Mouse (Mus musculus): ENCODE results near the gene Uts2.
A peak's percentile ranks its signal among the peaks of the same experiment; 100 is the strongest.
"Not testable (repeated sequence)": the region's sequence is repeated elsewhere in the genome, so short reads cannot be mapped to it uniquely, and the experiment has no call there.

The Uts2 gene

GRCm38 (mm10) chr4:151015946-151016345 lies 19.0 kb downstream of the Uts2 start:
- no peak for DNase-seq (ENCODE audit: low read depth, low spot score)

DNA sequence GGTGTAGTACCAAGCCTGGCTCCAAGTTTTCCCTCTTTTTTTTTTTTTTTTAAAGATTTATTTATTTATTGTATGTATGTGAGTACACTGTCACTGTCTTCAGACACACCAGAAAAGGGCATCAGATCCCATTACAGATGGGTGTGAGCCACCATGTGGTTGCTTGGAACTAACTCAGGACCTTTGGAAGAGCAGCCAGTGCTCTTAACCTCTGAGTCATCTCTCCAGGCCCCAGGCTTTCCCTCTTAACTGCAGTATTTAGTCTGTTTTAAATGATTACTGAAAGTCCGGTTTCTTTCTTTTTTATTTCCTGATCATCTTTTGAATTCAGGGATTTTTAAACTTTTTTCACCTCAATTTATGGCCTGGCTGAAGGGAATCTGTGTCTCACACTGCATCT lies 20.5 kb downstream of the Uts2 start:
- DNase-seq (ENCODE audit: low read depth, low spot score), result not testable (repeated sequence)

DNA sequence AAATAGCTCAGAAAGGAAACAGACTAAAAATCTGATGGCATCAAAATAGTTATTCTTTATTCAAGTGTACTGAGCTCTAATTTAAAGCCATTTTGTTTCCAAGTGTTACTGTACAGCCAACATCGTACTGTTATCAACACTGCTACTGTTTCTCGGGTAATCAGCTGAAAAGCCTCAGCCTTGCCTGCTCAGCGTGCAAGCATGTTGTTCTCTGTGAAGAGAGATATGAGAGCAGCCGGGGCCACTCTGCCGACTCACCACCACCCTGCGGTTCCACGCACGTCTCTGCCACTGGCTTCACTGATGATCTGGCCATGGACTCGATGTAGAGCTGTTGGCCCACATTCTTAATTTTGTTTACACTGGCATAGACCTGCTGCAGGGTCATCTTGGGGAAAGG lies 27.3 kb downstream of the Uts2 start:
- DNase-seq (ENCODE audit: low read depth, low spot score), result no peak

DNA sequence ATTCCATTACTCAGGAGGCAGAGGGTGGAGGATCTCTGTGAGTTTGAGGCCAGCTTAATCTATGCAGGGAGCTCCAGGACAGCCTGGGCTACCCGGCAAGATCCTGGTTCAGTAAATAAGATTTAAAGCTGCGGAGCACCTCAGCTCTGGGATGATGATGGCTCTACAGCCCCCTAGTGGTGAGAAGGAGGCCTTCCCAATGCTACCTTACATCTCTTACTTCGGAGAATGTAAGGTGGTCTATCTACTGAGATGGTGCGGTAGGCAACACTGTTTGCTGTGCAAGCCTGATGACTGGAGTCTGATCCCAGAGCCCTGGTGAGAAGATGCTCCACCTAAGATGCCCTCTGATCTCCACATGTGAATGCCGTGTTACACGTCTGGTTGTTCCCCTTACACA lies 30.1 kb downstream of the Uts2 start:
- peak; percentile 67 for DNase-seq (ENCODE audit: low read depth, low spot score)

GRCm38 (mm10) chr4:151036521-151036920 lies 39.6 kb downstream of the Uts2 start:
- DNase-seq (ENCODE audit: low read depth, low spot score), result peak; percentile 56

DNA sequence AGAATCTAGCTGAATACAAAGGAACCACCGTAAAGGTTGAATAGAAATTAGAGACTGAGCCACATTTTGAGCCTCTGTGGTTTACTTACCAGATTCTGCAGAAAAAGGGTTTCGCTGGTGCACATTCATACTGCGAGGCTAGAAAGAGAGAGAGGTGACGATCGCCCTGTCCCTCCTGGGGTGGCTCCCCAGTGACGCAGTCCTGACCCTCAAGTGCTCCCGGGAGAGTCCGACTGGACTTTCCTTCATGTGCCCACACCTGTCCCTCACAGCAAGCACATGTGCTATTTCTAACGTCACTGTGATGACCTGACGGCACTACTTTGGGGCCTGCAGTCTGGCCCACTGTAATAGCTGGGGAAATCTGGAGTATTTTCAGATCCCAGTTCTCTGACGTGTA lies 40.9 kb downstream of the Uts2 start:
- no peak for DNase-seq (ENCODE audit: low read depth, low spot score)

- DNase-seq (ENCODE audit: low read depth, low spot score), result peak; percentile 28
These were observed 44.6 kb downstream of the Uts2 start for GRCm38 (mm10) chr4:151041506-151041905.

- DNase-seq (ENCODE audit: low read depth, low spot score), result no peak
These were observed 46.4 kb downstream of the Uts2 start for GRCm38 (mm10) chr4:151043281-151043680.

DNA sequence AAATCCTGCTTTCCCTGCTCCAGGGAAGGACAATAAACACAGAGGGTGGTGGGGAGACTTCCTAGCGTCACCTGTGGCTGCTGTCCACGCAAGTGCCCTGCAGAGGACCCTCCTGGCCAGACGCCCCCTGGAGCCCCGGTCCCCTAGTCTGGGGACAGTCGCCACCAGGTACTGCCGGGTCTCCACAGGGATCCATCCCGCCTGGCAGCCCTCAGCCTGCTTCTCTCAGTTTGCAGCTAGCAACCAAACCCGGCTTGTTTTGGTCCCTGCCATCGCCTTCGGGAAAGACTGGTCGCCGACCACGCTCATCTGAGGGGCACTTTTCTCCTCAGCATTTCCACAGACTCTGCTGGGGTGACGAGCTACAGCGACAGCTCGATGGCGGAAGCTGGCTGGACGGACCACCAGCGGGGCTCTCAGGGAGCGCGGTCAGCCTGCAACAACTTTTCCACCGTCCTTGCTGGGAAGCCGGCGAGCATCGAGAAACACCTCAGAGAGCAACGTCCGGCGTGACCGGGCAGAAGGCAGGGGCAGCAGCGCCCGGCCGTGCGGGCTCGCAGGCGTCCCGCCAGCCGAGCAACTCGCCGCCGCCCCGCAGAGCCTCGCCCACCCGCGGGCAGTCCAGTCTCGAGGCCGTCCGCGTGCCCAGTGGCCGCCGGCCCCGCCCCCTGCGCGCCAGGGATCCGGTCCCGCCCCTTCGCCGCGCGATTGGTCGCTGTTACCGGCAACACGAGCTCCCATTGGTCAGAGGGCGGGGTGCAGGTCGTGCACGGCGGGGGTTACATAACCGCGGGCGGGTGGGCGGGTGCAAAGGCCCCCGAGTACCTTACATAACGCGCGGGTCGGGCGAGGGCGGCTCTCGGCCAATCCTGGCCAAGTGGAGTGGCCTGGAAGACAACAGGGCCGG lies 47.4 kb downstream of the Uts2 start, which contains the start of gene Per3:
Gene Per3, minus strand, starts transcription at position 629 of the 907 bp plus-strand sequence.
- peak; percentile 97 for DNase-seq (ENCODE audit: low read depth, low spot score)

DNA sequence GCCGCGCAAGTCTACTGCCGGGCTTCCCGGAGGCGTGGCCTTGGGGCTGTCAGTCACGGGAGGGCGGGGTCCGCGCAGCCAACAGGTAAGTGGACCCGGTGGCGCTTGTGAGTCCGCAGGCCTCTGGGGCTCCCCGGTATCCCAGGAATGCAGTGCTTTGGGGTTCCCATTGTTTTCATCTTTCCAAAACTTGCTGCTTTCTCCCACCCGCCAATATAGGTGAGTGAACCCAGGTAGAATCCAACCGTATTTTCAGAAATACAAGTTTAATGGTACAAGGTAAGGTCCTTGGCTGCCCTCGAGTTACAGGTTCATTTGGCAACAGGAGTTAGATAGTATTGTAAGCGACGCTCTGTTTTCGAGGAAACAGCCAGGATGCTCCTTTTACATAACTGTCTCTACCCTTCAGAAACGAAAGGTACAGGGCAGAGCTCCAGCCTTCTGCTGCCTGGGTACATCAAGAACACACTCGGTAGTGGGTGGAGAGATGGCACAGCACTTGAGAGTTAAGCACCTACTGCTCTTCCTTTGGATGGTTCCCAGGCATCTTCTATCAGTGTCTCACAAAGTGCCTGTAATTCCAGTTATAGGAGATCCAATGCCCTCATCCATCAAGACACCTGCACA lies 48.2 kb downstream of the Uts2 start:
- DNase-seq (ENCODE audit: low read depth, low spot score), result no peak

GRCm38 (mm10) chr4:151046524-151046923 lies 49.6 kb downstream of the Uts2 start:
- DNase-seq (ENCODE audit: low read depth, low spot score), result no peak

DNA sequence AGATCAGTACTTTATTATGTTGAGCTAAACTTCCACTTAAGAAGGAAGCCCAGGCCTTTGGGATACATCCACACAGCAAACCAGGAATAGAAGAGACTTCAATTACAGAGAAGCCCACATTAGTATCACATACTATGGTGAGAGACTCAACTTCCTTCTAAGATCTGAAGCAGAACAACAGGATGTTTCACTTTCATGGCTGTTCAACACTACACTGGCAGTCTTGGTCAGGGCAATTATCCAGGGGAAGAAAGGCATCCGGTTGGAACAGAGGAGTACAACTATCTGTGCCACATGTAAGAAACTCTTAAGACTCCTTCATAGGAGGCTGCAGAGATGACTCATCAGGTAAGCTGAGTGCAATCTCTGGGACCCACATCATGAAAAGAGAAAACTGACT lies 54.3 kb downstream of the Uts2 start:
- DNase-seq (ENCODE audit: low read depth, low spot score), result no peak
